Mouse (Mus musculus): ENCODE measurements around the gene Ifnk. TPM values are rescaled to one million over a fixed set of nuclear protein-coding genes. Genes with fewer than 3 reads are reported as not detected.

Gene Ifnk
- not detected in 2 replicates for polyA plus RNA-seq (2012; rRNA removed)

DNA sequence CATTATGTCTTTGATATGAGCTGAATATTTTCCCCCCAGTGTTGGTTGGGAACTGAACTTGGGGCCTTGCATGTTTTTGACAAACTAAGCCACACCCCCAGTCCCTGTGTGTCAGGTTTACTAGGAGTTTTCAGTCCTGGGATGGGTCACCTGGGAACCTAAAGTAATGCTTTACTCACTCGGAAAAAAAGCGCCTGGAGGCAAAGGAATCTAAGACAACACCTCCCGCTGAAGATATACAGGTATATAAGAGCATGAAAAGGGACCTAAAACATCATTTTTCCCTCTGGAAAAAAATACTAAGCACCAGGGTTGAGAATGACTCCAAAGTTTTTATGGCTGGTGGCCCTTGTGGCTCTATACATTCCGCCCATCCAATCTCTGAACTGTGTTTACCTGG lies at the start of gene Ifnk:
TSS of gene Ifnk (plus strand) at position 301 of the 400 bp plus-strand sequence.
- DNase-seq (ENCODE audit: low read depth) = no peak
- no peak for TF ChIP-seq POLR2A (IDR thresholded peaks at IDR 0.05; ENCODE audit: borderline replicate concordance, extremely low read depth, insufficient read depth, insufficient read length, poor library complexity, severe bottlenecking)
- TF ChIP-seq CTCF (IDR thresholded peaks at IDR 0.05; ENCODE audit: borderline replicate concordance, extremely low read depth, insufficient read depth, insufficient read length) = no peak

DNA sequence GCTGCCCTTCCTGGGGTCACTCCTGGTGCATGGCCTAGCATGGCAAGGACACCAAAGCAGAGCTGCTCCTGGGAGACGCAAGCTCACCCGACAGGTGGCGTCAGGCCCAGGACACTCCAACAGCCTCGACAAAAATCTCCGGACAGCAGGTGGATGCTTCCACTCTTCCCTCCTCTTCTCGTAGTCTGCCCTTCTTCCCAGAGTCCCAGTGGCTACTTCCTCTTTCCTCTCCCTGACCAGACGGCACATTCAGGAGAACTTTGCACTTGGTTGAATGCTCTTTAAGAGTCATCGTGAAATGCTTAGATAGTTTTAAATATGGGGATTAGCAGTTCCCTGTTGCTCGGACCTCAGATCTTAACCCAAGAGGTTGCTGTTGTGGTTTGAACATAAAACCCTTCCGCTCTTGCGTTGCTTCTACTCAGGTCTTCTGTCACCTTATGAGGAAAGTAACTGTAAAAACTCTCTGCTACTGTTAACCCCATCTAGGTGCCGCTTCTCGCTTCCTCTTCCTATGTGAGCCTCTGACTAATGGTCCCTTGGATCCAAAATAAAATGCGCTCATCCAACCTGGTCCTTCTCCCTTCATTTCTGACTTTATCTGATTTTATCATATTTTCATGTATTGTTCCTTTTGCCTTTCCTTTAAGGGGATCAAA lies 46.6 kb upstream of the Ifnk start:
- TF ChIP-seq CTCF (IDR thresholded peaks at IDR 0.05; ENCODE audit: borderline replicate concordance, extremely low read depth, insufficient read depth, insufficient read length) (no peak), POLR2A (IDR thresholded peaks at IDR 0.05; ENCODE audit: borderline replicate concordance, extremely low read depth, insufficient read depth, insufficient read length, poor library complexity, severe bottlenecking) (no peak)
- no peak for DNase-seq (ENCODE audit: low read depth)

DNA sequence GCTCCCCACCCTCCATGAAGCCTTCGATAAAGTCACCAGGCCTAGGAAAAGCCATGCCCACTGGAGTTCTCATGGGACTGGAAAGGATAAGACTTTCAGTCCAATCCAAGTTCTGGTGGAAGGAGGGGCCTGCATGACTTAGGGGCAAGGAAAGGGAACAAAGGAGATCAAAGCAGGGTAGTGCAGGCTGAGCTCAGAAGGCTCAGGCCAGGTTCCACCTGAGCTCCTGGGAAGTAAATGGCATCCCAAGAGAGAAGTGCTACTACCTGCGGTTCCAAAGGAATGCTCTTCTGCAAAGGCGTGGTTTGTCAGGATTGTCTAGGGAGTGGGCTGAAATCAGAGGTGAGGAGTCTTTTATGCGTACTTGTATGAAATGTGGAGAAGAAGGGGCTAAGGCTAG lies 39.4 kb upstream of the Ifnk start:
- no peak for TF ChIP-seq POLR2A (IDR thresholded peaks at IDR 0.05; ENCODE audit: borderline replicate concordance, extremely low read depth, insufficient read depth, insufficient read length, poor library complexity, severe bottlenecking)
- TF ChIP-seq CTCF (IDR thresholded peaks at IDR 0.05; ENCODE audit: borderline replicate concordance, extremely low read depth, insufficient read depth, insufficient read length) = no peak
- no peak for DNase-seq (ENCODE audit: low read depth)

DNA sequence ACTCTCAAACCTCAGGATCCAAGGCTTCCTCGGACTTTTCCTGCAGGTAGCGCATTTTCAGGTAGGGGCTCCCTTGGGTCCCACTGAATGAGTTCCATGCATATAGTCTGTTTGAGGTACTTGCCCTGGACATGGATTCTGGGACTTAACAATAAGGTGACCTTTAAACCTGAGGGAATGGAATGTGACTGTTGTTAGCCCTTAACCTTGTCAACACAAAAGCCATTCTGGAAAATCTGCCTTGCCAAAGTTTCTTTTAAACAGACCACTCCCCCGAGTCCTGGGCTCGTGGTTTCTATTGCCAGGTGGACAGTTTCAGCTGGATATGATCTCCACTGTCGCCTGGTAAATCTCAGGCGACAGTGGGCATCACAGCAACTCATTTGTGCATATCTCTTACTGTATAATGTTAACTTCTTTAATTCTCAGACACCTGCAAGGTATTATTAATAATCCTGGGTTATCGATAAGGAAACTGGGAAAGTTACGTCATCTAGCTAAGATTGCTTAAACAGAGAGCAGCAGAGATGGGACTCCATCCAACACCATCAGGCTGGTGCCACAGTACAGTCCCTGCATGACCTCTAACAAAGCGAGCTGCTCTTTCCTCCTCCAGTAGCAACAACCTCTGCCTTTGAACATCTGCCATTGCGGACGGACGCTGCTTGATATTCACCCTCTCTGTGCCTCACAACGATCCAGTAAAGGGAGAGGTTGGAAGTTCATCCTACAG lies 38.2 kb upstream of the Ifnk start:
- DNase-seq (ENCODE audit: low read depth) = no peak

DNA sequence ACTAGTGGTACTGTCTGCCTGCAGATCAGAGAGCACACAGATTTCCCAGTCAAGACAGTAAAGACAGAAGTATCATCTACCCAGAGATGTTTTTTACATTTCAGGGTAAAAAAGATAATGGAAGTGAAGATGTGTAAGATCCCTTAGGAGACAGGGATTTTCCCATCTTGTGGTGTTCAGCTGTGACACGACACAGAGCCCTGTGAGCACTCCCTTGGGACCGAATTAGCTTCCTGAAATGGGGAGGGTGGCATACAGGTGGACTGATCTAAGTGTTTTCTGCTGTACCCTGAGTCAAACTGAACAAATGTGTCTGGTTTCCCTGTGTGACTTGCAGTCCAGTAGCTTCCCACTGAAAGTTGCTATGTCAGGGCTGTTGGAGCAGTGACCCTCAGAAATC lies 36.9 kb upstream of the Ifnk start:
- no peak for DNase-seq (ENCODE audit: low read depth)
- TF ChIP-seq POLR2A (IDR thresholded peaks at IDR 0.05; ENCODE audit: borderline replicate concordance, extremely low read depth, insufficient read depth, insufficient read length, poor library complexity, severe bottlenecking) = no peak
- no peak for TF ChIP-seq CTCF (IDR thresholded peaks at IDR 0.05; ENCODE audit: borderline replicate concordance, extremely low read depth, insufficient read depth, insufficient read length)

More for the DNA sequence above, 38.2 kb upstream of the Ifnk start:
- no peak for TF ChIP-seq POLR2A (IDR thresholded peaks at IDR 0.05; ENCODE audit: borderline replicate concordance, extremely low read depth, insufficient read depth, insufficient read length, poor library complexity, severe bottlenecking)
- TF ChIP-seq CTCF (IDR thresholded peaks at IDR 0.05; ENCODE audit: borderline replicate concordance, extremely low read depth, insufficient read depth, insufficient read length) = no peak

DNA sequence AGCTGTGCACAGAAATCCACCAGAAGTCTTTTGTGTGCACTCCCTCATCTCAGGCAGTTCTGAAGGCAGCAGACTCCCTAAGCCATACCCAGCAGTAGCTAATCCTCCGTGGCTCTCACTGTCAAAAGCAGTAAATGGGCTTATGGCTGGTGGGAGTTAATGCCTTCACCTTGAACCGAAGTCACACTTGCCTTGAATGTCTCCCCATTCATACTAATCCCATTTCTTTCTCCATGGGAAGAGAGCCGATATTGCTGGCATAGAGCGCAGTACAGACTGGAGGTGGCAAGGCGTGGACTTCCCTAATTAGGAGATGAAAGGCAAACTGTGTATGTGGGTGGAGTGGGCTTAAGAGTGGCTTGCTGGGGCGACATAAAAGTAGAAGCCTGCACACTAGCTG lies 35.9 kb upstream of the Ifnk start:
- TF ChIP-seq POLR2A (IDR thresholded peaks at IDR 0.05; ENCODE audit: borderline replicate concordance, extremely low read depth, insufficient read depth, insufficient read length, poor library complexity, severe bottlenecking) (no peak), CTCF (IDR thresholded peaks at IDR 0.05; ENCODE audit: borderline replicate concordance, extremely low read depth, insufficient read depth, insufficient read length) (no peak)
- peak; percentile 79 for DNase-seq (ENCODE audit: low read depth)

DNA sequence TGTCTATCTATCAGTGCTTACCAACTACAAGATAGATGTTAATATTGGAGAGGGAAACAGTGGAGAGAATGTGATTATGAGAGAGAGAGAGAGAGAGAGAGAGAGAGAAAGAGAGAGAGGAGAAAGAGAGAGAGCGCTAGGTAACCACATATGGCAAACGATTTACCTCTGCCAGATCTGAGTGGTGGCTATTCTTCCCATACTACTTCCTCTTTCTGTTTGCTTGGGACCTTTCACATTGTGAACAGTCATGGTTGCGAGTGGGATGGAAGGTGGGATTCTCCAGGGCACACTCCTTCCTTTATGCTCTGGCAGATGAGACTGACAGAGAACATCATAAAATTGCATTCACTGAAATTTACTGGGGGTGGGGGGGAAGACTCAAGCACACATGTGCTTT lies 34.7 kb upstream of the Ifnk start:
- no peak for DNase-seq (ENCODE audit: low read depth)
- no peak for TF ChIP-seq POLR2A (IDR thresholded peaks at IDR 0.05; ENCODE audit: borderline replicate concordance, extremely low read depth, insufficient read depth, insufficient read length, poor library complexity, severe bottlenecking)
- no peak for TF ChIP-seq CTCF (IDR thresholded peaks at IDR 0.05; ENCODE audit: borderline replicate concordance, extremely low read depth, insufficient read depth, insufficient read length)

DNA sequence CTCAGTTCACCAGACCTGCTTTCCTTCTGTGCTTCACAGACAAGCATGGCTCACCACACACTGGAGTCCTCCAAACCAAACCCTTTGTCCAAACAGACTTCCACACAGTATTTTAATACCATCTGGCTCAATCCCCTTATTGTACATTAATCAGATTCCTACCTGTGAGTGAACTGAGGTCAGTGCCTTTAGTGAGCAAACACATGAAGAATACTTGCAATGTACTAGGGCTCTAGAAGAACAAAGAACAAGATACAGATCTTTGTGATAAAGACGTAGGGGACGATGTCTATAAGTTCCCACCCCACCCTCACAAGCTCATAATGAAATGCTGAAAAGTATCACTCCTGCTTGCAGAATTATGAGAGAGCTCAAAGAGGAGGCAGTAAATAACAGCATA lies 33.0 kb upstream of the Ifnk start:
- DNase-seq (ENCODE audit: low read depth) = no peak
- TF ChIP-seq CTCF (IDR thresholded peaks at IDR 0.05; ENCODE audit: borderline replicate concordance, extremely low read depth, insufficient read depth, insufficient read length) (no peak), POLR2A (IDR thresholded peaks at IDR 0.05; ENCODE audit: borderline replicate concordance, extremely low read depth, insufficient read depth, insufficient read length, poor library complexity, severe bottlenecking) (no peak)

DNA sequence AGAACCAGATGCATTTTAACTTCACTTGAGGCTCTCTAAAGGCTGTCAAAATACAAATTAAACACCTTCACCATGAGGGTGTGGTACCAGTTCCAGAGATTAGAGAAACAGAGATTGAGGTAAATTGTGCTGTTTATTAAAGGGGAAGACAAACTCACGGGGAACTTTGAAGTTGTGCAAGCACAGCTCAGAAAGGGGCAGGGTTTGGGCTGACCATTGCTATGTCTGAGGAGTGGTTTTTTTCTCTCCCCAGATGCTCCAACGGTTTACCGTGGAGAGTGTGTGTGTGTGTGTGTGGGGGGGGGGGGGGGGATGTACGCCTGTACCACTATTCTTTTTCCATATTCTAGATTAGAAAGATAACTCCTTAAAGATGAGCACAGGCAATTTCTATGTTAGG lies 31.7 kb upstream of the Ifnk start:
- no peak for DNase-seq (ENCODE audit: low read depth)
- TF ChIP-seq CTCF (IDR thresholded peaks at IDR 0.05; ENCODE audit: borderline replicate concordance, extremely low read depth, insufficient read depth, insufficient read length) = no peak
- no peak for TF ChIP-seq POLR2A (IDR thresholded peaks at IDR 0.05; ENCODE audit: borderline replicate concordance, extremely low read depth, insufficient read depth, insufficient read length, poor library complexity, severe bottlenecking)

DNA sequence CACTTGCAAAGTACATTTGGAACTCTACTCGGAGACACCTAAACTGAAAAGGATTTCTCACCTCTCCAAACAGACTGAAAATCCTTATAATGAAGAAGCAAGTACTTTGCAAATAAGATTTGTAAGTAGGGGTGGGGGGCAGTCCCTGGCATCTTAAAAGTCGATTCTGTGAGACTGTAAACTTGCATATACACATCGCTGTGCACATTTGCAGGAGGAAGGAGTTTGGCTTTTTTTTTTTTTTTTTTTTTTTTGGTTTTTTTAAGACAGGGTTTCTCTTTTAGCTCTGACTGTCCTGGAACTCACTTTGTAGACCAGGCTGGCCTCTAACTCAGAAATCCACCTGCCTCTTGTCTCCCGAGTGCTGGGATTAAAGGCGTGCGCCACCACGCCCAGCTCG lies 31.3 kb upstream of the Ifnk start:
- TF ChIP-seq POLR2A (IDR thresholded peaks at IDR 0.05; ENCODE audit: borderline replicate concordance, extremely low read depth, insufficient read depth, insufficient read length, poor library complexity, severe bottlenecking) = no peak
- no peak for TF ChIP-seq CTCF (IDR thresholded peaks at IDR 0.05; ENCODE audit: borderline replicate concordance, extremely low read depth, insufficient read depth, insufficient read length)
- no peak for DNase-seq (ENCODE audit: low read depth)

DNA sequence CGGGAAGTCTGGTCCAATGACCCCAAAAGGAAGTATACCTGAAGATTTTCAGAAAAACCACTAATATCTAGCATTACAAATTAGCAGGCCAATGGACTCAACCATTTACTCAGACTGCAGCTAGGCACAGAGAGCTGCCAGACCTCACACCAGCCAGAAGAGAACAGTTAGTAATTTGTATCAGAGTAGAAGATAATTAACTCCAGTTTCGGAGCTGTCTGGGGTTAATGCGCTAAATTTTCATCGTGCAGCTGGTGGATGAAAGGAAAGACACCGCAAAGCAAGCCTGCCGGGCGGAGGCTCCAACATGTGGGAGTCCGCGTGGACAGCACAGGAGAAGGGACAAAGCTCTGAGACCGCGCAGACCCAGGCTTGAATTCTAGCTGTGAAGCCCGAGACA lies 30.8 kb upstream of the Ifnk start:
- TF ChIP-seq POLR2A (IDR thresholded peaks at IDR 0.05; ENCODE audit: borderline replicate concordance, extremely low read depth, insufficient read depth, insufficient read length, poor library complexity, severe bottlenecking) (no peak), CTCF (IDR thresholded peaks at IDR 0.05; ENCODE audit: borderline replicate concordance, extremely low read depth, insufficient read depth, insufficient read length) (no peak)
- peak; percentile 82 for DNase-seq (ENCODE audit: low read depth)

DNA sequence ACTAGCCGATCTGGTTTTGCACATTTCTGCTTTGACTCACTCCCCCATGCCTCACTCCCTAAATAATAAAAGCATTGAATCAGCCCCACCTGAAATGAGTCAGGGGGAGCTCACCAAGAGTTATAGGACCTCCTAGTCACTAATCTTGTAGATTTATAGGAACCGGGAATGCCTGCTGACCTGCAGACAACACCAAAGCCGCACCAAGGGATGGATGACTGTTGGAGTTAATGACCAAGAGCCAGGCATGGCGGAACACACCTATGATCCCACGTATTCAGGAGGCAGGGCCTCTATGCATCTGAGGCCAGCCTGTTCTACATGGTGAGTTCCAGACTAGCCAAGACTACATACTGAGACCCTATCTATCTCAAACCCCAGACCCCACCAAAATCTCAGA lies 28.8 kb upstream of the Ifnk start:
- DNase-seq (ENCODE audit: low read depth) = no peak
- TF ChIP-seq POLR2A (IDR thresholded peaks at IDR 0.05; ENCODE audit: borderline replicate concordance, extremely low read depth, insufficient read depth, insufficient read length, poor library complexity, severe bottlenecking) (no peak), CTCF (IDR thresholded peaks at IDR 0.05; ENCODE audit: borderline replicate concordance, extremely low read depth, insufficient read depth, insufficient read length) (no peak)
